Mouse (Mus musculus): ENCODE results near the gene Crygn. TPM values are rescaled to one million over a fixed set of nuclear protein-coding genes. Genes with fewer than 3 reads are reported as not detected.

The Crygn gene
- polyA plus RNA-seq, 1 experiment from 2014 or later: 0.77 TPM

Other genes with a start within 250 kb of the Crygn start
- gene Gbx1, start 230.8 kb downstream of the Crygn start, polyA plus RNA-seq (2015; fragmentation: Nextera tagmentation; extraction: Ambion mirVana): 6.8 and 8.8 TPM in 2 replicates
- 0.14 and 0.26 TPM in 2 replicates for gene Asb10, start 217.0 kb downstream of the Crygn start, polyA plus RNA-seq (2015; fragmentation: Nextera tagmentation; extraction: Ambion mirVana)
- gene 4931409K22Rik, start 201.2 kb downstream of the Crygn start, polyA plus RNA-seq (2015; fragmentation: Nextera tagmentation; extraction: Ambion mirVana): 0.10 and 0.18 TPM in 2 replicates
- 78.7 and 82.1 TPM in 2 replicates for gene Abcf2, start 180.5 kb downstream of the Crygn start, polyA plus RNA-seq (2015; fragmentation: Nextera tagmentation; extraction: Ambion mirVana)
- gene Chpf2, start 171.3 kb downstream of the Crygn start, polyA plus RNA-seq (2015; fragmentation: Nextera tagmentation; extraction: Ambion mirVana): 18.7 and 19.0 TPM in 2 replicates
- 134 and 138 TPM in 2 replicates for gene Smarcd3, start 133.6 kb downstream of the Crygn start, polyA plus RNA-seq (2015; fragmentation: Nextera tagmentation; extraction: Ambion mirVana)
- 43.9 and 49.0 TPM in 2 replicates for gene Nub1, start 72.5 kb downstream of the Crygn start, polyA plus RNA-seq (2015; fragmentation: Nextera tagmentation; extraction: Ambion mirVana)
- gene Wdr86, start 27.3 kb downstream of the Crygn start, polyA plus RNA-seq (2015; fragmentation: Nextera tagmentation; extraction: Ambion mirVana): 7.7 and 8.2 TPM in 2 replicates
- gene Rheb, start 84.6 kb upstream of the Crygn start, polyA plus RNA-seq (2015; fragmentation: Nextera tagmentation; extraction: Ambion mirVana): 230 and 236 TPM in 2 replicates

Data from hindbrain, embryonic 15.5 days (tissue).